Mouse (Mus musculus): ENCODE data around the gene Olfr694.
"Not testable (repeated sequence)": the region's sequence is repeated elsewhere in the genome, so short reads cannot be mapped to it uniquely, and the experiment has no call there.

The Olfr694 gene

DNA sequence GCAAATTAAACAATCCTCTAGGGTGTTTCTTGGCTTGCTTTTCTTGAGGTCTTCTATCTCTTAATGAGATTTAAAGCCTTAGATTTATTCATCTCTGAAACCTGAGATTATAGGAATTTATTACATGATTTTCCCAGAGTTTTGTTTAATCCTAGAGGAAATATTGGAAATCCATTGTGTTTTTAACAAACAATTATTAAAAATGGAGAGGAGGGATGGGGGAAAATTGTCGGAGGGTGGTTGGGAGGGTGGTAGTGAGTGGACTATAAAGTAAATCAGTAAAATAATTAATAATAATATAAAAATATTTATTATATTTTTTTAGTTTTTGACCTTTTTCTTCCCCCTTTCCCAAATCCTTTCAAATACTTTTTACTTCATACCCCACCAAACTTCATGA is at the start of gene Olfr694:
TSS of gene Olfr694 (minus strand) at position 101 of the 400 bp plus-strand sequence.
- in situ Hi-C loops (cut with MseI, MboI) = no loop called here

DNA sequence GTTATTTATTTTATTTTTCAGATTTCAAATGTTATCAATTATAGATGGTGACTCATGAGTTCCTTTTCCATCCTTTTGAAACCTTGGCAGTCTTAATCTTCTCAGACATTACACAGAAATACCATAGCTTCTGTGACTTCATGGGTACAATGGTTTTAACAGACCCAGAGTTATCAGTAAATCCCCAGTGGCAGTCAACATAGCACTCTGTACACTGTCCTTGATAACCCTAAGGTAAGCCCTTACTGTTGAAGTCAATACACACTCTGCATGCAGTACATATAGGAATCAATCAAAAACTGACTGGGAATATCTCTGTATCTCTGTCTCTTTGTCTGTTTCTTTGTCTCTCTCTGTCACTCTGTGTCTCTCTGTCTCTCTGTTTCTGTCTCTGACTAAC is 45.4 kb upstream of the Olfr694 start:
- in situ Hi-C loops (cut with MseI, MboI) = no loop called here

DNA sequence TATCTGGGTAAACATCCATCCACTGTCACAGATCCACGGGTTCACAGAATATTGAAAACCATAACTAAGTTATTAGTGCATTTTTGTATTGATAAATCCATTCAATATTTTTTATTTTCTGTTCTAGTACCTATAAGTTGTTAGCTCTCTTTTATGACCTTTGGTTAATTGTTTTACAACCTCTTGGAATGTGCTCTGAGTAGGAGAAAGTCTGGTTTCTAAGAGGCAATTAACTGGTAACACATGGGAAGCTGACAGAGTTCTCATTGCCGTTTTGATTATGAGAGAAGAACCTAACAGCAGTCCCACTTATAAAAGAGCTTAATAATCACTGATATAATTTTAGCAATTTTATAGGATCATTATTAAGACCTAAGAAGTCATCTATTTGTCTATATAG is 42.1 kb upstream of the Olfr694 start:
- in situ Hi-C loops (cut with MseI, MboI) = no loop called here

DNA sequence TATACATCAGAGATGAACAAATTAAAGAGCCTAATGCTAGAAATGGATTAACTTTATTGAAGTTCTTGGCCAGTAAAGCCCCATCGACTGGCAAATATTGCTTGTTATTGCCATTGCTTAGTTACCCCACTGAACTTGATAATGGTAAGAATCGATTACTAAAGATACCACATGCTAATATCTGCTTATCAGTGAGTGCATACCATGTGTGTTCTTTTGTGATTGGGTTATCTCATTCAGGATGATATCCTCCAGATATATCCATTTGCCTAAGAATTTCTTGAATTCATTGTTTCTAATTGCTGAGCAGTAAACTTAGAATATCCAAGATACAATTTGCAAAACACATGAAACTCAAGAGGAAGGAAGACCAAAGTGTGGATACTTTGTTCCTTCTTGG is 34.0 kb upstream of the Olfr694 start:
- in situ Hi-C loops (cut with MseI, MboI) = not testable (repeated sequence)

DNA sequence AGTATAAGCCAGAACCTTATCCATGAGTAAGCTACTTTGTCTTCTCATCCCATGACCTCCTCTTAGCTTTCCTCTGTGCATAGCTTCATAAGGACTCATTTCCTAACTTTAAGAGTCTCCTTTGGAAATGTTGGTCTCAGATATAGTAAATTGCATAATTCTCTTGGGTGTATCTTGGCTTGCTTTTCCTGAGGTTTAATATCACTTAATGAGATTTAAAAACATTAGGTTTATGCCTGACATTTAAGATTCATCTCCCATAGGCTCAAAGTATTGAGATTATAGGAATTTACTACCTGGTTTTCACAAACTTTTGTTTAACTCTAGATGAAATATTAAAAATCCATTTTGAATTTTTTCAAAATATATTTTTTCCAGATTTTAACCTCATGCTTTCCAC is 24.7 kb upstream of the Olfr694 start, which contains the start of gene Olfr695:
TSS of gene Olfr695 (minus strand) at position 101 of the 400 bp plus-strand sequence.
- in situ Hi-C loops (cut with MseI, MboI) = no loop called here

DNA sequence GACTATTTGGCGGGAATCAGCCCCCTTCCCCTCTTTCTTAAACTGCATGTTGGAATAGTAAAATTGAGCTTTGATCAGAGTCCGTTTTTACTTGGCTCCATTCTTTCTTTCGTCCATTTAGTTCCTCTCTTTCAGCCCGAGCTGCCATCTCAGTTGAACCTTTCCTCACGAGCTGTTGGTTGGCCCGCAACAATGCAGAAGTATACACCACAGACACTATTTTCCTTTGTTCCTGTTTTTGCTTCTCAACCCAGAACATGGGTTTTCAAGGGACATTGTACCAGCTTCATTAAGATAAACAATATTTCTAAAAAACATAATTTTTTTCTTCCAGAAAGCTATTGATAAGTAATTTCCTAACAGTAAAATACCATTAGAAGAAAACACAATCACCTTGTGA is 19.8 kb upstream of the Olfr694 start:
- in situ Hi-C loops (cut with MseI, MboI) = no loop called here

DNA sequence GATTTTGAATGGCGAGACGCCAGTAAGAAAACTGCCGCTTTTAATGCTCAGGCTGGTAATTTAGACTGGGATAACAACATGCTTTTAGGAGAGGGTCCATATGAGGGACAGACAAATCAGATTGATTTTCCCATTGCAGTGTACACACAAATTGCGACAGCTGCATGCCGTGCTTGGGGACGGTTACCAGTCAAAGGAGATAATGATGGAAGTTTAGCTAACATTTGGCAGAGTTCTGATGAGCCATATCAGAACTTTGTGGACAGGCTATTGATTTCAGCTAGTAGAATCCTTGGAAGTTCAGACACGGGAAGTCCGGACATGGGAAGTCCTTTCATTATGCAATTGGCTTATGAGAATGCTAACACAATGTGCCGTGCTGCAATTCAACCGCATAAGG is 16.1 kb upstream of the Olfr694 start:
- in situ Hi-C loops (cut with MseI, MboI) = not testable (repeated sequence)

DNA sequence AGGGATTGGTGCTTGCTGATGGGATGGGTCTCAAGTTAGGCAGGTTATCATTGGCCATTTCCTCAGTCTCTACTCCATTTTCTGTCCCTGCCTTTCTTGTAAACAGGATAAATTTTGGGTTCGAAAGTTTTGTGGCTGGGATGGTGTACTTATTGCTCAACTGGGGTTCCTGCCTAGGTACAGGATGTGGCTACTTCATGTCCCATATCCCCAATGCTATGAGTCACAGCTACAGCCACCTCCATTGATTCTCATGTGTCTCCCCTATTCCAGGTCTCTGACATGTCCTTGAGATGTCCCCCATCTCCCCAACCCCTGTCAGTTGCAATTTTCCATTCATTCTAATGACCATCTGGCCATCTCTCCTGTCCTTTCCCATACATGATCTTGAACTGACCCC is 5.3 kb upstream of the Olfr694 start:
- in situ Hi-C loops (cut with MseI, MboI) = no loop called here

DNA sequence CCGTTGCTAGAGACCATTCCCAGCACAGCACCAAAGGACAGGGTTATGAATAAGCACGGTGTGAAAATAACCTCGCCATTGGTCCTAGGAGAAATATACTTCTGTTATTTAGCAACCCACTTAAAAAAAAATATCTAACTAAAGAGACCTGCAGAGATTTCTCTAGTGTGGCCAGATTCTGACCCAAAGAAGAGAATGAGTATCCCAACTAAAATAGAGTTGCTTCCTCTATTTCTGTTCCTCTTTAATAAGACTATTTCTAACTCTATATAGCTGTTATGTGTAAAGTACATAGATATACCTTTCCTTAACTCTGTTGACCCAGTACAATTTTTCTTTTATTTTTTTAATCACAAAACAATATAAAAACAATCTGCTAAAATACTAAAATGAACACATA is 1.4 kb upstream of the Olfr694 start:
- in situ Hi-C loops (cut with MseI, MboI) = no loop called here

DNA sequence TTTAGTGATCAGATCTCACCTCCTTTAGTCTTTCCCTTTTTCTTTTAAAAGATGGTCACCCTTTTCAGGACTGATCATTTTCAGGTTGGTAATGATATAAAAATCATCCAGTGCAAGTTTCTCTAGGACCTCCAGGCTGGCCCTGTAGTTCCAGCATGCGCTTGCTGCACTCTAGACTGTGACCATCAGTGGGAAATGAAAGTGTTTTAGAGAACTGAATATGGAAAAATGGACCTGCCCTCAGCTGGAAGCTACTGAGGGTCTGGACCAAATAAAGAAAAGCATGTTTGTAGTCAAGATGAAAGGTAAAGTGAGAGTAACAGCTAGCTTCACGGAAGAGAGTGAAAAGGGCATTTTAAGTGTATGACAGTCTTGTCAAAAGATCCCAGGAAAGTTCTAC is 6.2 kb downstream of the Olfr694 start:
- in situ Hi-C loops (cut with MseI, MboI) = no loop called here

DNA sequence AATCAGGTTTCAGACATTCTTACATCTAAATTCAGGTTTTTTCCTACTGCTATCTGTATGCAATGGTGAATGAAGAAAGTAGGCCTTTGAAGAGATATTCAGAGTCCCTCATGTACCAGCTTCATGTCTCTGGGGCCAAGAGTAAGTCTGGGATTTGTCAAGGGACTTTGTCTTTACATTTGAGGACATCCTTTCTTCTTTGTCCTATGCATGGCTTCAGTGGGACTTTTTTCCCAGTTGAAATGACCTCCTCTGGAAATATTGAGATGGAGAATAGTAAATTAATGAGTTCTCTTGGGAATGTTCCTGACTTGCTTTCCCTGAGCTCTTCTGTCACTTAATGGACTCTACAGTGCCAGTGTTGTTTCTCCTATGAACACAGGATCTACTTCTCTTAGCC is 11.1 kb downstream of the Olfr694 start, which contains the start of gene Olfr693:
TSS of gene Olfr693 (minus strand) at position 101 of the 400 bp plus-strand sequence.
- in situ Hi-C loops (cut with MseI, MboI) = no loop called here

DNA sequence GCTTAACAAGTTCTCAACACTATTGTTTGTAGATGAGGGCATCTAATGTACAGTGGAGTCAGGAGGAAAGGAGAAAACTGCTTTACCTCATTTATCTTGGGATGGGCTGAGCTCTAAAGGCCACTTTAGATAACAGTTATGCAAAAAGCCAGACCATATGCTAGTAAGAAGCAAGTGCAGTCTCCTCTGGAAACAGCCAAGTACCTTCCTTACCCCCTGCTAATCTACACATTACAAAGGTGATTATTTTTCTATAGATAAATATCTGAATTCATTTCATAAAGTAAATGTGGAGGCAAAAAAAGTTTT is 39.3 kb downstream of the Olfr694 start:
- in situ Hi-C loops (cut with MseI, MboI) = no loop called here

DNA sequence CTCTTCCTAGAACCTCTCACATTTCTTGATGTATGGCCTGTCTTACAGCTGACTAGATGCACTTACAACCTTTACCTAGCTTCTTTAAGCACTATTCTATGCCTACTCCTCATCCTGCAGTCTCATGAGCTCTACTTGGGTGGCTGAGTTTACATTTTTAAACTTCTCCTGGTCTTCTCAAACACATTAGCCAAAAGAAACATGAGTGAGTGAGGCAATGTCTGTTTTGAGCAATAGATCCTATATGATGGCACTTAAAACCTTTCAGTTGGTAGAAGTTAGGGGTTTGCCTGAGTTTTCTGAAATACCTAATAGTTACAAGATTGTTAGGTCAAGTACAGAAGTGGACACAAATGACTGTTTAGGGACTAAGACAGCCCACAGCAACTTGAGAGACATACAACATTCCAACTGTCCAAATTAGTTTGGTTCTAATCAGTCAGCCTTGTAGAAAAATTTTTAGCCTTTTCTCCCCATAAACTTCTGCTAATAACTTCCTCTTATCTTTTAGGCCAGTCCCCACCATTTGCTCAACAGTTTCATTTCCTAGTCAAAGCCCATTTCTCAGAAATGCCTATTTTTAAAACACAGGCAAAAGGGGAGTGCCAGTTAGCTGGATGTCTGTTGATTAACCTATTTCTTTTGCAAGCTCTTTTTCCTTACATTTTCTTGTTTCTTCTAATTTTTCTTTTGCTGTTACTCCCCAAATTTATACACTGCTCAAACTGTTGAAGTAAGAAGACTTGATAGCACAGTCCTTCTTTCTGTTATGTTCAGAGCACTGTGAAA is 39.9 kb downstream of the Olfr694 start:
- in situ Hi-C loops (cut with MseI, MboI) = no loop called here

DNA sequence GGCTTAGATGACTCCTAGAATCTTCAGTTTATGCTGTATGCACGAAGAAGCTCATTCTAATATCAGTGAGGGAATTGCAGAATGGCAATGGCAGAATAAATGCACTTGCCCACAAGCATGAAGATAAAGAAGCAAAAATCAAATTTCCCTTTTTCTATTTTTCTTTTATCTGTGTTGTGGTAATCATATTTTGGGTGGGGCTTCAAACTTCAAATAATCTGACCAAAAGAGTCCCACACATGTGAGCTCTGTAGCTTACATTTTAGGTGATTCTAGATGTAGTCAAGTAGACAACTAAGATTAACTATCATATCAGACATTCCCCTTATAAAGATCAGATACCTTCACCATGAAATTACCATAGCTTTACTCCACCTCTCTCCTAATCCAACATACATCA is 41.8 kb downstream of the Olfr694 start:
- in situ Hi-C loops (cut with MseI, MboI) = no loop called here

DNA sequence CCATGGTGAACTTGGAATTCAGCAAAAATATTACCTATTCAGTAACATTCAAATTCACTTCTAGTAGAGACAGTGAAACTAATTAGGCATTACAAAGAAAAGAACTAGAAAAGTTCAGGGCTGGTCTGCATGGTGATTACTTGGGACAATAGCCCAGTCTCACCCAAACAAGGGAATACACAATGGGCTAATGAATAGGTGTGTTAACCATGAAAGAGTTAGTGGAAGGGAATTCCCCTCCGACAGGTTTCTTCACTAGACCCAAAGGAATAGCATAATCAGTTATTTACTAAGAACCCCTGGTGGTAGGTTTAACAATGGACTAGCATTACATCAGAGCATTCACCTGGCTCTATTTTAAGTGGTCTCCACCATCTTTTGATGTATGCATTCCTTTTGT is 46.4 kb downstream of the Olfr694 start:
- in situ Hi-C loops (cut with MseI, MboI) = no loop called here

DNA sequence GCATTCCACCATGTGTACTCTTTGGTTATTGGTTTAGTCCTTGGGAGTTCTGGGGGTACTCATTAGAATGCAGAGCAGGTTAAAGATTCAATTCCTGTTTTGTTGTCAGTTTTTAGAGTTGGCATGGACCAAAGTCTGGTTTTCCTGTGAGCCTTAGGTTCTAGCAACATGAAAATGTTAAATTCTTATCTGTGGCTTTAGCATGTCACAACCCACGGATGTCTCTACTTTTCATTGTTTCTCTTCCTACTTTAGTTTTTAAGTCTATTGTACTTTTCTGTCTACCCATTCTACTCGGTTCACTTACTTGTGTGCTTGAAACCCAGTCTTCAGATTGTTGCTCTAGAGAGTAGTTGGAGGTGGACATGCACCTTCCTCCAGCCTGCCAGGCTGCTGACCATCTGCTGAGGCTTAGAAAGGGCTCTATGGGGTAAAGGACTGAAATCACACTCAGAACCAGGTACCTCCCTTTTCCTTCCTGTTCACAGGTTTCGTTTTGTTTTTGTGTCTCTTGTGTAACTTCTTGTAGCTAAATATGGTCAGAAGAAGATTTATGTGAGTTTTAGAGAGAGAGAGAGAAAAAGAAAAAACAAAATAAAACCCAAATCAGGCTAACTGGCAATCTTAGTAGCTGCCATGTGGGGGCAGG is 47.3 kb downstream of the Olfr694 start:
- in situ Hi-C loops (cut with MseI, MboI) = no loop called here

DNA sequence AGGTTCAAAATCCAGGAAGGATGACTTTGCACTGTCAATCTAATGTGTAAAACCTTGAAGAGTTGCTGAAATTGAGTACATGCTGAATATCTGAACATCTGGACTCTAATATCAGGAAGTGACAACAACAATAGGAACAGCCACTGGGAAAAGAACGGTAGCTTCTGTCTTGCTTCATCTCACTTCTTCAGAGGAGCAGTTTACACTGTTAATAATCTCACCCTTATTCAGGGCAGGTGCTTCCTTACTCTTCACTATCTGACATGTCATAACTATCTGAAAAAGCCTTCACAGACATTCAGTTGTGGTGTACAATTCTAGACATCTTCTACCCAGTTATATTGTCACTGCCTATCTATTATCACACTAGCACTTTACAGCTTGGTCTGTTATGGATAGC is 50.8 kb downstream of the Olfr694 start:
- in situ Hi-C loops (cut with MseI, MboI) = no loop called here

DNA sequence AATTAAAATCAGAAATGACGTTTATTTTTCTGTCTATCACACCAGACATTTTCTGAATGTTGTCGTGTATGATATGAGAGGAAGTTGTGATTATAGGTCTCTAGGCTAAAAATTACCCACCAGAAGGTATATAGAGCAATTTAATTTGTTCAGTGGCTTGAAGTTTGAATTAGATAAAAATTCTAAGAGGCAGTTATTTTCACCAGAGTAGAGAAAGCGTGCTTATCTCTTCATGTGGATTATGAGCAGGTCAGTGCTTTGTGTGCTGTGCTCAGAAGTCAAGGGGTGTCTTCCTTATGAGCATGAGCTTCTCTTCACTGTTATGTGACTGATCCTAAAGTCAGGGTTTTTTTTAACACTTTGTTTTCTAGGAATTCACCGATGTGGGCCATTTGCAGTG is 56.1 kb downstream of the Olfr694 start:
- in situ Hi-C loops (cut with MseI, MboI) = no loop called here
